Mouse (Mus musculus): ENCODE measurements around the gene Ptms. TPM values are rescaled to one million over a fixed set of nuclear protein-coding genes. Genes with fewer than 3 reads are reported as not detected.
"Not testable (repeated sequence)": the region's sequence is repeated elsewhere in the genome, so short reads cannot be mapped to it uniquely, and the experiment has no call there.

Ptms gene
- total and polyA plus RNA-seq, 3 experiments = 828 to 2,873 (median 858) TPM

DNA sequence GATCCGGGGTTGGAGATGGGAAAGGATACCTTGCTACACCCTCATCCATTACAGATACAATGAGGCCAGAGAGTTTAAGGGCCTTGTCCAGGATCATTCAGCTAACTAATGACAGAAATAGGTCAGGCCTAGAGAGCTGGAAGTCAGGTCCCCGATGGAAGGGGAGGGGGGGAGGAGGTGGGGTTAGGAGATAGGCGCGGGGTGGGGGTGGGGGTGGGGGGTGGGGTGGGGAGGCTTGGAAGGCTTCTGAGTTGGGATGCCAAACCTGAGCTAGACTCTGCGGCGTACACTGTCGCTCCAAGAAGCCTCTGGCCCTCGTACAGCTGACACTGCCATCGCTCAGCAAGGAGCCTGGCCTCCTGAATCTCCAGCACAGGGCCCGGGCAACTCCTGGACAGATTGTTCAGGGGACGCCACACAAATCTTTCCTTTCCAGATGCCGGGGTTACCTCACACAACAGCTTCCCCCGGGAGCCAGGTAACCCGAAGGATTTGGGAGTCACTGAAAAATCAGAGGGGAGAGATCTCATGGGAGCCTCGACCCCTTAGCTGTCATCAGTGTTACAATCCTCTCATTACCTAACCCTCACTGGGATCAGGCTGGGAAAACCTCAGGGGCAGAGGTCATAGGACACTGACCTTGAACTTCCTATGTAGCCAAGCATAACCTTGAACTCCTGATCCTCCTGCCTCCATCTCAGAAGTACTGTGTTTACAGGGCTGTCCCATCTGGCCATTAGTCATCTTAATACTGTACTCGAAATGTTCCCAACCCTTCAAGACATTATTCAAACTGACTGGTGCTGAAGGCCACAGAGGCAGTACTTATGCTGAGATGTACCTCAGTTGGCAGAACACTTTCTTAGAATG lies 14.7 kb downstream of the Ptms start:
- peak; percentile 31 for DNase-seq

DNA sequence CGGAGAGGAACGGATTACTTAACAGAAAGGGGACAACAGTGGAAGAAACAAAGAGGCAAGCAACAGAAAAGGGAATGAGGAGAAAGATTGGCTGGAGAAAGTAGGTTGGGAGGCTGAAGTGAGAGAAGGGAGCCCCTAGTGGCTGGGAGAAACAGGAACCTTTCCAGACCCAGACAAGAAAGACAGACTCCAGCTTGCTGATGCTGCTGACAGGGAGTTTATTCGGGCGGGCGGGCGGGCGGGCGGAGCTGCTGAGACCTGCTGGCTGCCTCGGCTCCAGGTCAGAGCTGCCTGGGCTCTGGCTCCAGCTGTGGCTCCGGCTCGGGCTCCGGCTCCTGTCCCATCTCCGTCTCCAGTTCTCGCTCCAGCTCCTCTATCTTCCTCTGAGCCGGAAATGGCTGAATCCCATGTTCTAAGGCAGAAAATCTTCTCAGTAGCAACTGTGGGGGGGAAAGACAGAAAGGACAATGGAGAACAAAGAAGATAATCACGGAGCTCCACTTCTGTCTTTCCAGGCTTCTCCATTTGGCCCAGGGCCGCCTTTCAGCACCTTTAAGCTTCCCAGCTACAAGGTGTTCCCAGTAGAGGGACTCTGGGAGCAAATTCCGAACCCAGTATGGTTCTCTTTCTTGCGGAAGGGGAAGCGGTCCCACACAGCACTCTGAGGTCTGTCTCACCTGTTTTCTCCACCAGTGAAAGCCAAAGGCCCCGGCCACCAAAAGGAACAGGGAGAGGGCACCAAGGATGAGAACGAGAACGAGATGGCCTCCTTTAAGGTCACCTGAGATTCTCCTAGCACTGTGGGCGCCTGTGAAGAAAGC lies 15.5 kb downstream of the Ptms start:
- peak; percentile 86 for DNase-seq

- DNase-seq = peak; percentile 96
Measured at GRCm38 (mm10) chr6:124903580-124904151, 16.2 kb downstream of the Ptms start.

- DNase-seq = no peak
Measured at GRCm38 (mm10) chr6:124901851-124902250, 18.1 kb downstream of the Ptms start.

DNA sequence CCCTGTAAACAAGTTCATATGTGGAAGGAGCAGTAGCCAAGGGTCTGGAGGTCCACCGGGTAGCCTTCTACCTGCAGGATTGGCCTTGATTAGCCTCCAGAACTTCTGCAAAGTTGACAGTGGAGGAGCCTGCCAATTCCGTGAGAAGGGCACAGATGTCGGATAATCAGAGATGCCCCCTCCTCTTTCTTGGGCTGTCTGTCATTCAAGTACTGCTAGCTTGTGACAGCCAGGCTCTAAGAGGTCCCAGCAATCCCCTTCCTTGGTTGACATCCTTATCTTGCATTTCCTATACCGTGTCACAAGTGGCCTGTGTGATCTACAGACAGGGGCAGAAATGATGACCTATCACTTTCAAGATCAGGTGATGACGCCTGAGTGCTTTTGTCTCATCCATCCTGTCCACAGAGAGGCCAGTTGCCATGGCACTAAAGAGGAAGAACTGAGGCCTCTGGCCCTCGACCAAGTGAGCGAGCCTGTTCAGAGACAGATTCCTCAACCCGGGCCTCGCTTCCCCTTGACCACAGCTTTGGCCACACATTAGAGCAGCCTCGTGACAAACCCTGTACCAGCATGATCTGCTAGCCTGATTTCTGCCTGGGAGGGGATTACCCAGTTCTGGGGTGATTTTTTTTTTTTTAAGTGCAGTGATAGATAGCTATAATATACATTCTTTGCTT lies 19.0 kb downstream of the Ptms start:
- no peak for DNase-seq

- no peak for DNase-seq
Measured at GRCm38 (mm10) chr6:124900056-124900800, 19.7 kb downstream of the Ptms start.

DNA sequence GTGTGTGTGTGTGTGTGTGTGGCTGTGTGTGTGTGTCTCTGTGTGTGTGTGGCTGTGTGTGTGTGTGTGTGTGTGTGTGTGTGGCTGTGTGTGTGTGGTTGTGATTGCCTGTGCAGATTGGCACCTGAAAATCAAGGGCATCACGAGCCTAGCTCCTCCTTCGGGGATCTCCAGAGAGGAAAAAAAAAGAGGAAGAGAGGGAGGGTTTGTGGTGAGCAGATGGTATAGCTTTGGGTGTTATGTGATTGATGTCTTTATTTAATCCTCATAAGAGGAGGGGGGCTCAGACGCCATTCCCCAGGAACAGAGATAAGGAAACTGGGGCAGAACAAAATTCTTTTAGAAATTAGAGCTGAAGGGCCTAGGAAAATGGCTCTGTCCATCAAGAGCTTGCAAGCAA lies 21.5 kb downstream of the Ptms start:
- DNase-seq = no peak

DNA sequence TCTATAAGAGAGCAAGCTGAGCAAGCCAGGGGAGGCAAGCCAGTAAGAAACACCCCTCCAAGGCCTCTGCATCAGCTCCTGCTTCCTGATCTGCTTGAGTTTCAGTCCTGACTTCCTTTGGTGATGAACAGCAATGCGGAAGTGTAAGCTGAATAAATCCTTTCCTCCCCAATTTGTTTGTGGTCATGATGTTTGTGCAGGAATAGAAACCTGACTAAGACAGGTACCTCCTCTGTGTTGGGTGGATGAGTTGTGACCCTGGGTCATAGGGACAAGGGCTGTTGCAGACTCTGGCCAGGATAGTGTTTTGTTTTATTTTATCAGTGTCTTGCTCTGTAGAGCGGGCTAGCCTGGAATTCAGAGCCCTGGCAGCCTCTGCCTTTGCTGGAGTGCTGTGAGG lies 25.8 kb downstream of the Ptms start:
- not testable (repeated sequence) for DNase-seq

- DNase-seq = no peak
Measured at GRCm38 (mm10) chr6:124890997-124891396, 28.9 kb downstream of the Ptms start.

DNA sequence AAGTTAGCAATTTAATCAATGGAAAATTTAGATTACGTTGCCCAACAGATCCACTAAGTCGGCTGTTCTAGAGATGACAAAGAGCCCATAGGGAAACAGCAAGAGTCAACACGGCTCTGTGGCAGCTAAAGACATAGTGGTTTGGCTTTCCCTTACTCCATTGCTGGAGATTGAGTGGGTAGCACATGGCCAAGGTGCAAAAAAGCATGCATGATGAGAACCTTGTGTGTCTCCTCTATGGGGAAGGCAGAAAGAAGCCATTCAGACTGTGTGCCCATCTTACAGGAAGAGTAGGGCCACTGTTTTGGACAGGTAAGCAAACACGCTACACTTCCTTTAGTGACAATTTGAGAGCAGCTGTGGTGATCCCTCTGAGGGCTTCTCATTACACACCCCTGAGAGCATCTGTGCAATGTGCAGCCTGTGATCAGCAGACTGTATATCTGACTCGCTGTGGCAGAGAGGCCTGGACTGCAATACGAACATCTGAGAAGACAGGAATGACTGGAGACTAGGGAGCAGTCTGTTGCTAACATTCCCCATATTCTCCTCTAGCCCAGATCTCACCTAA lies 31.3 kb downstream of the Ptms start:
- DNase-seq = no peak

DNA sequence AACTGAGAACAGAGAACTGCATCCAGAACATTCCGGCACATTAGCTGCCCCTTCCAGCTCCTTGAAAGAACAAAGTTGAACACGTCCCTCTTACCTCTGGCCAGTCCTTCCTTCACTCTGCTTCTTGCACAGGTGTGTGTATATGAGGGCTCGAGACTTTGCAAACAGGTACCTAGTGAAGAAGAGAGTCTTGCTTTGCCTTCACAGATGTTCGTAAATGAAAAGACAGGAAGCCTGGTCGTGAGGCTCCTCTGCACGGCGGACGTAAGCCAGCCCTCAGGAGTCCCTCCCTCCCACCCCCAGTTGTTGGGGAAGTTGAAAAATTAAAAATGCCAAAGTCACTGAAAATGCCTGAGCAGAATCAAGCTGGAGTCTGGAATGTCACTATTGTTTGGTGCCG lies 31.9 kb downstream of the Ptms start, which contains the start of gene Cd4:
Gene Cd4 (minus strand): TSS at position 236 of the 400 bp plus-strand sequence.
- DNase-seq = no peak

DNA sequence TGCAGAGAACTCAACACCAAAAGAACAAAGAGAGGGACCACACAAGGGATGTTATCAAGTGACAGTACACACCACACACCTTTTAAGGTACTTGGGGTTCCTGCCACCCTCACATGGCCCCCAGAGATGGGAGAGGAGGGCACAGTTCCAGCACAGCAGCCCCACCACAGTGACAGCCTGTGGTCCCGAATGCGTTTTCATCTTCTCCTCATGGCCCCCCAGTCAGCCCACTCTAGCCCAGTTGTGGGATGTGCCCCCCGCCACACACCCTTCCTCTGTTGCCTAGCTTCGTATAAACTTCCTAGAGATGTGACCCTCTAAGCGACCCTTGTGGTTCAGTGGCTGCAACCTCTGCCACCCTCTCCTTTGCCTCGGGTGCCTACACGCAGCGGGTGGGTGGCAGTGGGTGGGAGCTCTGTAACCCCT lies 33.9 kb downstream of the Ptms start:
- no peak for DNase-seq

- DNase-seq = no peak
Measured at GRCm38 (mm10) chr6:124884714-124885500, 35.0 kb downstream of the Ptms start.

GRCm38 (mm10) chr6:124883351-124883750 lies 36.6 kb downstream of the Ptms start:
- DNase-seq = no peak

GRCm38 (mm10) chr6:124881821-124882220 lies 38.1 kb downstream of the Ptms start:
- DNase-seq = no peak

GRCm38 (mm10) chr6:124879390-124879789 lies 40.5 kb downstream of the Ptms start:
- no peak for DNase-seq

DNA sequence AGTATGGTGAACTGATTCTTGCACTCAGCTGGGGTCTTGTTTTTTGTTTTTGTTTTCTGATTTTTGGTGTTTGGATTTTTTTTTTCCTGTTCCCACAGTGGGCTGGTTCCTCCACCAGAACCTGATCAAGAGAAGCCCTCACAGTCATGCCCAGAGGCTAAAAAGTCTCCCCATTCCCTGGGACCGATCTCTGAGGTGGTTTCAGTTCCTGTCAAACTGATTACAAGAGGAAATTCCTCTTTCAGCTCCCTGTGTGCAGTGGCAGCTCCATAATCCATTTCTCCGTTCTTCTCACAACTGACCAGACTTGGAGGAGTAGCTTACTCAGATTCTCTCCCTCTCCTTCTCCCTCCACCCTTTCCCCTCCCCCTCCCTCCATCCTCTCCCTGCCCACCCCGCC lies 45.6 kb downstream of the Ptms start:
- no peak for DNase-seq

- no peak for DNase-seq
Measured at GRCm38 (mm10) chr6:124866560-124866959, 53.3 kb downstream of the Ptms start.

- no peak for DNase-seq
Measured at GRCm38 (mm10) chr6:124865766-124866362, 54.0 kb downstream of the Ptms start.

Data from adrenal gland, adult 2 months (tissue).